Mouse (Mus musculus) left cerebral cortex, adult 9 months (tissue): ENCODE data around the gene Ptprf.

ENCODE experiments used
- DNase-seq, 2 experiments: peaks; one replicate each; pipeline ENCODE4 v3.0.0; 2022; ENCODE audit warnings: low spot score in 2 of 2

The Ptprf gene

GRCm38 (mm10) chr4:118216726-118217595 is 74.2 kb downstream of the Ptprf start:
- DNase-seq = peak in 1 of 2 experiments; percentile 72

DNA sequence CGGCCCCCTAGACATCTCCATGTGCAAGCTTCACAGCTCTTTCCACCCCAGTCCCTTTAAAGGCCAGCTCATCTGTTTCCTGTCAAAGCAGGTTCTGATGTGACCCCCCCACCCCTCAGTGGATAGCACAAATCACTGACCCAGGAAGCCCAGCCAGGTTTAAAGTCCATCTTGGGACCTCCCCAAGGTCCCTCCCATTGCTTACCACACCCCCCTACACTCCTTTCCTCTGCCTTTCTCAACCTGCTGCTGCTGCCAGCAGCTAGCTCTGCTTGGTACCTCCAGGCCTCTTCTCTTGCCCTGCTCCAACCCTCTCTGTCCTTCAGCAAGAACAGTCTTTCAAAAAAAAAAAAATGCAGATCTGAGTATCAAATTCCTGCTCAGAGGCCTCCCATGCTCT is 76.3 kb downstream of the Ptprf start:
- no peak for DNase-seq

DNA sequence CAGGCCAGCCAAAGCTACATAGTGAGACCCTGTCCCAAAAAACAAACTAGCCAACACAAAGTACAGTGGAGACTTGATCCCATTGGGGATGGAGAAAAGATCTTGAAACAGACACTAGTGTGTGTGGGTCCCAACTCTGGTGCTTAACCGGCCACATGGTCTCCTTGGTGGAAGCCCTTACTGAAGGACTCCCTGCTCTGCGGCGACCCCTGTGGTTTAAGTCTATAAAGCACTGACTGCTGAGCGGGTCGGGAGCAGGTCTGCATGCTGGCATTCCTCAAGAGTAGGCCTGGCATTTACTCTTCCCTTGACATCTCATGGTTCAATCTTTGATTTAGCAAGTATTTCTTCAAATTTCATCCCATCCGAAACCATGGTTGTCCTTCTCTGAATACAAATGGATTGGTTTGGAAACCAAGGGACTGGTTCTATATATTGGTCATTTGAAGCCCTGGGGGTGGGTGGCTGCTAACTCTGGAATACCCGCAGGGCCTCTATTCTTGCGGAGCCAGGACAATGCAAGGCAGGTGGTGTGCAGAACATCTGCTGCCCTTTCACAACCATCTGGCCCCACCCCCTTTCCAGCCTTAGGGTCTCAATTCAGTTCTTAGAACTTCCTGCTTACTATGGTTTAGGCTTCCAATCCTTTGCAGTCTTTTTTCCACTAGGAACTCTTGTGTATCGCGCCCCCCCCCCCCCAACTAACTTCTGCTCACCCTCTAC is 84.1 kb downstream of the Ptprf start:
- DNase-seq = no peak

GRCm38 (mm10) chr4:118205906-118206305 is 85.3 kb downstream of the Ptprf start:
- DNase-seq = no peak

- DNase-seq = no peak
Observed at GRCm38 (mm10) chr4:118199093-118199492, 92.1 kb downstream of the Ptprf start.

- DNase-seq = no peak
Observed at GRCm38 (mm10) chr4:118198606-118199005, 92.6 kb downstream of the Ptprf start.

GRCm38 (mm10) chr4:118196185-118196584 is 95.0 kb downstream of the Ptprf start:
- DNase-seq = peak in 1 of 2 experiments; percentile 32

GRCm38 (mm10) chr4:118180301-118181080 is 110.7 kb downstream of the Ptprf start:
- no peak for DNase-seq

- peak; percentile 95 to 96 for DNase-seq
Observed at GRCm38 (mm10) chr4:118179467-118180300, 111.5 kb downstream of the Ptprf start, which contains the start of gene Kdm4a. TSS of gene Kdm4a (minus strand) at chr4:118180043.

DNA sequence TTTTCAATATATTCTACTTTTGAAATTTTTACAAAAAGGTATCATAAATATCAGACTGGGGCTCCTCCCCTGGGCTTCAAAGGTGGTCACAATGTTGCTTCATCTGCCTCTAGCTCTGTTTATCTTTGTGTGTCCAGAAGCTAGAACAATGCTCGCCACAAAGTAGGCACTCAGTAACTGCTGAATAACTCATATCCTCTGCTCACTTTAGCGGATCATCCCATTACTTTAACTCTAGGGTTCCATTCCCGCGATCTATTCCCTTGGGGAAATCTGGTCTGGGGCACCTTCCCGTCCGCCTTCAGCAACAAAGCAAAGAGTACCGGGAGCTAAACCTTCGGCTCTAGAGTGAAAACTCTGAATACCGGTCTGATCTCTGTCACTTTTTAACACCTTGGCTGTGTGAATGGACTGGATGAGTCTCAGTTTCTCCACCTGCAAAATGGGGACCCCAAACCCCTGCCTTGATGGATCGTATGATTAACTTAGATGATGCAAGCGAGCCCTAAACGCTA is 112.2 kb downstream of the Ptprf start:
- no peak for DNase-seq

- no peak for DNase-seq
Observed at GRCm38 (mm10) chr4:118172461-118172860, 118.7 kb downstream of the Ptprf start.

DNA sequence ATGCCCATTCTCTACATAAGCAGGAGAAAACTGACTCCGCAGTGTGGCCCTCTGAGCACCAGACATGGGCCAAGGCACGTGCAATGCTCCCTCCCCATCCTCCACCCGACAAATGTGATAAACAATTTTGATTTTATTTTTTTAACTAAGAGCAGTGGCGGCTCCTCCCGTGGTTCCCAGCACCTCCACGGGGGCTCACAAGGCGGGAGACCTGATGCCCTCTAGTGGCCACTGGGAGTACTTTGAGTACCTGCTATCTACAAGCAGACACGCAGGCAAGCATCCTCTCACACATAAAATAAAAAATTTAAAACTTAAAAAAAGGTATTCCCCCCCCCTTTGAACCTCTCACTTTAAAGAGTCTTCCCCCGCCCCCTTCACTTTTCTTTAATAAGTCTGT is 120.2 kb downstream of the Ptprf start:
- no peak for DNase-seq

GRCm38 (mm10) chr4:118162123-118162522 is 129.1 kb downstream of the Ptprf start:
- no peak for DNase-seq
